Mouse (Mus musculus) liver, postnatal 0 days (tissue): ENCODE results near the gene Pde4b. TPM values are rescaled to one million over a fixed set of nuclear protein-coding genes. Genes with fewer than 3 reads are reported as not detected.
A peak's percentile ranks its signal among the peaks of the same experiment; 100 is the strongest.
"Not testable (repeated sequence)": the region's sequence is repeated elsewhere in the genome, so short reads cannot be mapped to it uniquely, and the experiment has no call there.

Experiments used
- ATAC-seq: fragments of 200-750 bp; cut with Nextera tagmentation; 2 replicates; pipeline ENCODE4 v1.8.0; 2017; ENCODE audit warnings: mild to moderate bottlenecking, moderate library complexity
- DNase-seq: peaks from one replicate; pipeline ENCODE4 v3.0.0-alpha.2; 2016
- H3K27ac ChIP-seq: fragments of 300-500 bp; sonication (generic); 2 replicates; pipeline ENCODE4 v1.5.1; 2014; ENCODE audit warnings: antibody characterized with exemption, moderate library complexity, mild to moderate bottlenecking, low read depth
- H3K27me3 ChIP-seq: fragments of 300-500 bp; sonication (generic); 2 replicates; pipeline ENCODE4 v1.6.1; 2014; ENCODE audit warnings: low read length, control low read depth, mixed read lengths; ENCODE audit not compliant: insufficient read depth
- H3K36me3 ChIP-seq: fragments of 300-500 bp; sonication (generic); replicated peaks from 2 replicates; pipeline ENCODE4 v1.6.1; 2014; ENCODE audit warnings: mild to moderate bottlenecking, control low read depth, low read length, moderate library complexity, mixed read lengths; ENCODE audit not compliant: insufficient read depth
- H3K4me1 ChIP-seq: fragments of 300-500 bp; sonication (generic); 2 replicates; pipeline ENCODE4 v1.6.1; 2014; ENCODE audit warnings: antibody characterized with exemption, mild to moderate bottlenecking, control low read depth; ENCODE audit not compliant: insufficient read depth
- H3K4me2 ChIP-seq: fragments of 300-500 bp; sonication (generic); 2 replicates; pipeline ENCODE4 v1.6.1; 2014; ENCODE audit warnings: low read depth, mild to moderate bottlenecking, low read length, moderate library complexity, mixed read lengths
- H3K4me3 ChIP-seq: fragments of 300-500 bp; sonication (generic); 2 replicates; pipeline ENCODE4 v1.5.1; 2014; ENCODE audit warnings: low read depth, low read length
- H3K9ac ChIP-seq: fragments of 300-500 bp; sonication (generic); replicated peaks from 2 replicates; pipeline ENCODE4 v1.6.1; 2014; ENCODE audit warnings: mild to moderate bottlenecking, moderate library complexity
- H3K9me3 ChIP-seq: fragments of 300-500 bp; sonication (generic); 2 replicates; pipeline ENCODE4 v1.6.1; 2016; ENCODE audit warnings: mild to moderate bottlenecking, control low read depth, low read length, mixed read lengths
- CTCF ChIP-seq: sonication (generic); IDR thresholded peaks from 2 replicates; pipeline ENCODE4 v1.5.1; 2016; ENCODE audit warnings: antibody characterized with exemption, low read depth
- EP300 ChIP-seq: IDR thresholded peaks from 2 replicates; pipeline ENCODE4 v1.6.1; 2016; ENCODE audit warnings: antibody characterized with exemption, low read depth, mild to moderate bottlenecking
- WGBS: fragments of 180-500 bp; shearing (Covaris S2); extraction: QIAGEN DNeasy Blood & Tissue Kit; methylation state at CpG from one replicate; pipeline ENCODE4 v1.1.7; 2014; ENCODE audit not compliant: insufficient replicate concordance; 5-methylcytosine and 5-hydroxymethylcytosine counted together
- polyA plus RNA-seq: library from polyadenylated mRNA; unstranded; fragments of >200 nt; fragmentation: Nextera tagmentation; extraction: Ambion mirVana; gene quantifications from 2 replicates; pipeline ENCODE4 v1.2.1, GENCODE M21; 2015

The Pde4b gene
- polyA plus RNA-seq, 1 experiment from 2014 or later: 3.7 TPM

- no peak overlapping the region for H3K9ac ChIP-seq
- 45% methylated on average over 4 of the region's 4 CpGs for WGBS
- no peaks in the 10 kb centered on the region for H3K36me3 ChIP-seq
- TF ChIP-seq CTCF (peak; percentile 91), EP300 (no peak; the same call in 1 of the 2 replicates)
- H3K27ac ChIP-seq: no peak overlapping the region
- no peaks in the 10 kb centered on the region for H3K4me1 ChIP-seq
- H3K4me2 ChIP-seq: no peak overlapping the region
- DNase-seq (no peak), ATAC-seq (0 out of 2 replicates have a peak, but pooled peaks have one; percentile 35)
- no peaks in the 10 kb centered on the region for H3K27me3 ChIP-seq
- no peaks in the 10 kb centered on the region for H3K9me3 ChIP-seq
- no peak overlapping the region for H3K4me3 ChIP-seq
Observed at GRCm38 (mm10) chr4:102493342-102494128, 406.2 kb downstream of the Pde4b start.

DNA sequence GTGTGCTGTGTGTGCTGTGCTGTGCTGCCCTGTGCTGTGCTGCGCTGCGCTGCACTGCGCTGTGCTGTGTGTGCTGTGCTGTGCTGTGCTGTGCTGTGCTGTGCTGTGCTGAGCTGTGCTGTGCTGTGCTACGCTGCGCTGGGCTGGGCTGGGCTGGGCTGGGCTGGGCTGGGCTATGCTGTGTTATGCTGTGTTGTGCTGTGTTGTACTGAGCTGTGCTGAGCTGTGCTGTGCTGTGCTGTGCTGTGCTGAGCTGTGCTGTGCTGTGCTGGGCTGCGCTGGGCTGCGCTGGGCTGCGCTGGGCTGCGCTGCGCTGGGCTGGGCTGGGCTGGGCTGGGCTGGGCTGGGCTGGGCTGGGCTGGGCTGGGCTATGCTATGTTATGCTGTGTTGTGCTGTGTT, 406.9 kb downstream of the Pde4b start:
- H3K36me3 ChIP-seq, H3K9me3 ChIP-seq, H3K4me3 ChIP-seq, DNase-seq, H3K27ac ChIP-seq, H3K4me2 ChIP-seq, H3K4me1 ChIP-seq, H3K9ac ChIP-seq, H3K27me3 ChIP-seq: not testable (repeated sequence)
- 0 out of 2 replicates have a peak, but pooled peaks have one; percentile 23 for ATAC-seq
- 90% methylated on average over 8 of the region's 10 CpGs for WGBS

DNA sequence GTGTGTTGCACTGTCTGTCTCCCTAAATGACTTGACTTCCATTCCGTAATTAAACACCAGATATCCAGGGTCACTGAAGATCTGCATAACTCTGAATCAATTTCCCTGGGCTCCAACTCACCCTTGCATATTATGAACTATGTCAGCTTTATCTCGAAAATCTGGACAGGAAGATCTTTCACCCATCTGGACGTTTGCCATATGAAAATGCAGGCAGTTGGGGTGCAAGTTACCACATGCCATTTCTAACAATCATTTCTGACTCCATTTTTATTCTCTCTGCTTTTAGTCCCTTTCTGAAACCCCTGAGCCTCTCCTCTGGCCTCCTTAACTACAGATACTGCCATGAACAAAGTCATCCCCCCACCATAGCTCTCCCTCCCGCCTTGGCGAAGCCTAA, 407.7 kb downstream of the Pde4b start:
- no peak overlapping the region for H3K4me2 ChIP-seq
- ATAC-seq (no peak), DNase-seq (no peak)
- H3K27ac ChIP-seq: no peak overlapping the region
- H3K9ac ChIP-seq: no peak overlapping the region
- H3K27me3 ChIP-seq: no peaks in the 10 kb centered on the region
- H3K9me3 ChIP-seq: no peaks in the 10 kb centered on the region
- H3K4me1 ChIP-seq: 0 out of 2 replicates have a peak, but pooled peaks cover 2% of the 10 kb centered on the region
- no peaks in the 10 kb centered on the region for H3K36me3 ChIP-seq
- 44% methylated on average over 5 of the region's 5 CpGs for WGBS
- H3K4me3 ChIP-seq: no peak overlapping the region
- TF ChIP-seq EP300 (no peak), CTCF (no peak)

- Histone ChIP-seq H3K9me3 (no peaks in the 10 kb centered on the region), H3K4me2 (no peak overlapping the region), H3K36me3 (no peaks in the 10 kb centered on the region), H3K27me3 (no peaks in the 10 kb centered on the region), H3K27ac (no peak overlapping the region), H3K9ac (no peak overlapping the region), H3K4me3 (no peak overlapping the region), H3K4me1 (0 out of 2 replicates have a peak, but pooled peaks cover 2% of the 10 kb centered on the region)
- ATAC-seq: no peak
- TF ChIP-seq EP300 (no peak), CTCF (no peak)
- no peak for DNase-seq
- WGBS: 36% methylated on average over 5 of the region's 5 CpGs
Observed at GRCm38 (mm10) chr4:102495474-102495873, 408.1 kb downstream of the Pde4b start.

DNA sequence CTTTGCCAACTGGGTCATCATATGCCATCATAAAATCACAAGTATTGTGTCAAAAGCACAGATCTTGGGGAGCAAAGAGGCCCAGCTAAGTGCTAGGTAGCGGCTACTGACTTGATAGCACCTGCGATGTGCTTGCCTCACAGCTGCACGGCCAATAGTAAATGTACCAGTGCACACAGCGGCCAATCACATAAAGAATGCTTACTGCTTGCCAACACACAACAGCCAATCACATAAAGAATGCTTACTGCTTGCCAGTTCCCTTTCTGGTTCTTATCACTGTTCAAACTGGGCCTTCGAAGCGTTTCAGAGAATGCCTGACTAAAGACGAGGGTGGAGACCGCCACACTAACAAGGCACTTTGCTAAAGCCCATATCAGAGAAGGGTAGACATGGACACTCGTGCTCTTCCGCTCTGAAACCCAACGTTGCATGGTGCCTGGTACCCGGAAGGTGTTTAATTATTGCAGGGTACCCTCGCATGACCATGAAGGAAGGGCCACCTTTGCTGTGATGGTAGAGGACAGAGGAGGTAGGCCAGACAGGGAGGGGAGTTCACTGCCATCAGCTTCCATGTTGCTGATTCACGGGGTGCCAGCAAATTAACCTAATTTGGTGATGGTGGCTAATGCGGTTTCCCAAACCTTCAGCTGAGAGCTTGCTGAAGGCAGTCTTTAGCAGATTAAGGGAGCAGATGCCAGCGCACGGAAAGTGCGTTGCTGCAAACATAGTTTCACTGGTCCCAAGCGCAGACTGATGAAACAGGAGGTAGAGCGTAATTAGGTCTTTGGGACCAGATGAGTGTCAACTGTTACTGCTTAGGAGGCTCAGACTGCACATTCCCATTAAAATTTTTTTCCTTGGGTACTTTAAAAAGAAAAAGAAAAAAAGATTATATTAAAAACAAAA, 409.2 kb downstream of the Pde4b start:
- Histone ChIP-seq H3K9ac (no peak overlapping the region), H3K4me3 (no peak overlapping the region), H3K4me2 (no peak overlapping the region), H3K9me3 (no peaks in the 10 kb centered on the region), H3K27ac (no peak overlapping the region), H3K27me3 (no peaks in the 10 kb centered on the region), H3K4me1 (0 out of 2 replicates have a peak, but pooled peaks cover 2% of the 10 kb centered on the region), H3K36me3 (no peaks in the 10 kb centered on the region)
- no peak for DNase-seq
- TF ChIP-seq CTCF (no peak), EP300 (no peak)
- 75% methylated on average over 20 of the region's 20 CpGs for WGBS
- no peak for ATAC-seq

DNA sequence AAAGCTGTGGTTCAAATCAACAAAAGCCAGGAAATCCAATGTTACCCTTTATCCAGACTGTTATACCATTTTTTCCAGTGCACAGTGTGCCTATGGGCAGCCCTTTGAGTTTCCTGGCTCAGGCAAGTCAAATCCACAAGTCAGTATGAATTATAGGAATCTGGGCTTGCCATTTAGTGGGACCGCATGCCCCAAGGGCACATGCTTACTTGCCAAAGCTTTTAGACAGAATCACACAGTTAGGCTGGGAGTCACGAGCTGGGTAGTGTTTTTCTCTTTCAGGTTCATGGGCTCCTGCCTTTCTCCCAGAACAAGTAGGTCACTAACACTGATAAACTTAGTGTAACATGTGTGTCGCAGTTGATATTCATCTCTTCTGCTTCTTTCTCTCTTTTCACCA, 409.9 kb downstream of the Pde4b start:
- H3K9me3 ChIP-seq: no peaks in the 10 kb centered on the region
- no peak overlapping the region for H3K4me3 ChIP-seq
- no peak overlapping the region for H3K27ac ChIP-seq
- no peak for ATAC-seq
- H3K4me1 ChIP-seq: 0 out of 2 replicates have a peak, but pooled peaks cover 2% of the 10 kb centered on the region
- H3K4me2 ChIP-seq: no peak overlapping the region
- WGBS: 81% methylated on average over 3 of the region's 3 CpGs
- H3K27me3 ChIP-seq: no peaks in the 10 kb centered on the region
- H3K36me3 ChIP-seq: no peaks in the 10 kb centered on the region
- no peak for TF ChIP-seq EP300
- no peak for TF ChIP-seq CTCF
- no peak overlapping the region for H3K9ac ChIP-seq
- DNase-seq: no peak
